Mouse (Mus musculus): Measurements from ENCODE around the gene Nfkbiz. TPM values are rescaled to one million over a fixed set of nuclear protein-coding genes. Genes with fewer than 3 reads are reported as not detected.

The Nfkbiz gene
- polyA plus RNA-seq, 1 experiment from 2014 or later, result 1.8 TPM

DNA sequence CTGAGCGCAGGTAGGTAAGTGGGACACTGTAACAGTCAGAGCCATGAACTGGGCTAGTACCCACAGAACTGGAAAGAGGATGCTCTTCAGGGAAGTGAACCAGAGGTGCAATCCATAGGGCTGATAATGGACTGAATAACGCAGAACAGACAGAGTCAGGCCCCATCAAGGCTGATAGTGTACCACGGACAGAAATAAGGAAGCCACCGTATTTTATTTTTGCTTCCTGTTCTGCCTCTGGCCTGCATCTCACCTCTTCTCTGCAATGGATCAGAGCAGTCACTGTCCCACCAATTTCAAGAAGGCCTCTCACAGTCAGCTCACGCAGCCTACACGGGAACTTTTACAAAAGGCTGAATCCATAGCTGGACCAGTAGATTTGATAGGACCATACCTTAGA lies 6.7 kb downstream of the Nfkbiz start:
- Histone ChIP-seq H3K27ac (no peak overlapping the region), H3K27me3 (no peaks in the 10 kb centered on the region), H3K9ac (no peak overlapping the region), H3K4me1 (replicated peaks) (peaks cover 8% of the 10 kb centered on the region; the same call in 1 of the 2 replicates), H3K36me3 (no peaks in the 10 kb centered on the region), H3K4me2 (no peak overlapping the region), H3K9me3 (replicated peaks) (no peaks in the 10 kb centered on the region), H3K4me3 (replicated peaks) (no peak overlapping the region)
- 63% methylated on average over 6 of the region's 6 CpGs for WGBS (ENCODE audit: insufficient replicate concordance)
- ATAC-seq (ENCODE audit: low read depth) (no peak), DNase-seq (no peak)

- Histone ChIP-seq H3K4me2 (no peak overlapping the region), H3K4me1 (replicated peaks) (peaks cover 7% of the 10 kb centered on the region; the same call in 1 of the 2 replicates), H3K9ac (no peak overlapping the region), H3K27ac (no peak overlapping the region), H3K9me3 (replicated peaks) (no peaks in the 10 kb centered on the region), H3K4me3 (replicated peaks) (no peak overlapping the region), H3K36me3 (no peaks in the 10 kb centered on the region), H3K27me3 (no peaks in the 10 kb centered on the region)
- ATAC-seq (ENCODE audit: low read depth), result no peak
- DNase-seq, result no peak
- 70% methylated on average over 1 of the region's 1 CpGs for WGBS (ENCODE audit: insufficient replicate concordance)
Measured at GRCm38 (mm10) chr16:55831451-55831850, 7.2 kb downstream of the Nfkbiz start.

GRCm38 (mm10) chr16:55823398-55824155 lies 15.1 kb downstream of the Nfkbiz start:
- Histone ChIP-seq H3K4me3 (replicated peaks) (no peak overlapping the region), H3K27ac (peak overlapping the region; percentile 37), H3K9me3 (replicated peaks) (no peaks in the 10 kb centered on the region), H3K4me1 (replicated peaks) (peaks cover 18% of the 10 kb centered on the region; the same call in 1 of the 2 replicates), H3K27me3 (peaks cover 23% of the 10 kb centered on the region), H3K36me3 (0 out of 2 replicates have a peak, but pooled peaks cover 3% of the 10 kb centered on the region), H3K9ac (no peak overlapping the region), H3K4me2 (peak overlapping the region; percentile 97)
- ATAC-seq (ENCODE audit: low read depth) (no peak), DNase-seq (no peak)
- 62% methylated on average over 11 of the region's 11 CpGs for WGBS (ENCODE audit: insufficient replicate concordance)

DNA sequence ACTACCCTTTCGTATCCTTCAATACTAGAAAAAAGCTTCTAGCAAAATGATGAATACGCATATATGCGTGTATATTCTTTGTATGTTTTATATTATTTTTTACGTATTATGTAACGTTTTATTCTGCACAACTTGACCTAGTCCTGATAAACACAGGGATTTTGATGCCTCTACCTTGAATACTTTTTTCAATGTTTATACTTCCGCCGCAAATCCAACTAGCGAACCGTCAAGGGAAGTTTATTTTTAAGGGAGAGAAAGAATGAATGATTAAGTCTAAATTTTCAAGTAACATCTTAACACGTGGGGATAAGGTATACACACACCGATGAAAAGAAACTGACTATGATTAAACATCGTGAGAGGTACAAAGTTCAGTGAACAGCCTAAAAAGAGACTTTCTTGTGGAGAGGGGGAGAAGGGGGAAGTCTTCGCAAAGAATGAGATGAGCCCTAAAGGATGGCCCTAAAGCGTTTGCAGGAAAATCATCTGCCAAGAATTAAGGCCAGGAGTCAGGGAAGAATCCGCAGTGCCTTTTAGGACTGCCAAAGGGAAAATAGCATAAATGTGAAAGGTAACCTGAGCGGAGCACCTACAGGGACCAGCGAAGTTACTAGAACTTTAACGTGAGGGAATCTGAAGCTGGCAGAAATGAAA lies 15.8 kb downstream of the Nfkbiz start:
- Histone ChIP-seq H3K4me1 (replicated peaks) (peaks cover 18% of the 10 kb centered on the region; the same call in 1 of the 2 replicates), H3K9me3 (replicated peaks) (no peaks in the 10 kb centered on the region), H3K36me3 (peaks cover 10% of the 10 kb centered on the region), H3K27ac (peak overlapping the region; percentile 37), H3K4me2 (peak overlapping the region; percentile 97), H3K4me3 (replicated peaks) (peak overlapping the region; percentile 79), H3K27me3 (peaks cover 23% of the 10 kb centered on the region), H3K9ac (peak overlapping the region; percentile 80; the same call in 1 of the 2 replicates)
- ATAC-seq (ENCODE audit: low read depth) (no peak), DNase-seq (no peak)
- 44% methylated on average over 18 of the region's 18 CpGs for WGBS (ENCODE audit: insufficient replicate concordance)

- no peaks in the 10 kb centered on the region for H3K9me3 ChIP-seq (replicated peaks)
- peak; percentile 95 for ATAC-seq (ENCODE audit: low read depth)
- H3K4me3 ChIP-seq (replicated peaks), result peak overlapping the region; percentile 79
- peaks cover 18% of the 10 kb centered on the region; the same call in 1 of the 2 replicates for H3K4me1 ChIP-seq (replicated peaks)
- peaks cover 23% of the 10 kb centered on the region for H3K27me3 ChIP-seq
- H3K27ac ChIP-seq, result peak overlapping the region; percentile 83
- peak; percentile 85 for DNase-seq
- H3K36me3 ChIP-seq, result peaks cover 14% of the 10 kb centered on the region
- peak overlapping the region; percentile 97 for H3K4me2 ChIP-seq
- peak overlapping the region; percentile 80 for H3K9ac ChIP-seq
- under 1% methylated on average over 67 of the region's 67 CpGs for WGBS (ENCODE audit: insufficient replicate concordance)
Measured at GRCm38 (mm10) chr16:55821997-55822740, 16.5 kb downstream of the Nfkbiz start.

DNA sequence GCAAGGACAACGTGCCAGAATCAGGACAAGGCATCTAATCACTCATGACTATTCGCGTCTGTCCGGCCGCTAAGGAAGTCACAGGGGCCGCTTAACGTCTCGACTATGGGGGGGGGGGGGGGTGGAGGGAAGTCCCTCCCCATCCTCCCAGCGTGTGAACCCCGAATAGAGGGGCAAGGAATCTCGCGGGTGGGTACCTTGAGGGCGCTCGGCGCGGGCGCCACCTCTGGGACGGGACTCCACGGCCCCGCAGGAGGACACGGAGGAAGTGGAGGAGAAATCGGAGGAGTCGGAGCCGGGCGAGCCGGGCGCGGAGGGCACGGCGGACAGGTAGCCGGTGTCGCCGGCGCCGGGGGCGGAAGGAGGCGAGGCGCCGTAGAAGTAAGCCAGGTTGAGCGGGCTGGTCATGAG lies 17.1 kb downstream of the Nfkbiz start:
- no peak for DNase-seq
- Histone ChIP-seq H3K27me3 (peaks cover 23% of the 10 kb centered on the region), H3K9ac (peak overlapping the region; percentile 80), H3K36me3 (peaks cover 16% of the 10 kb centered on the region), H3K4me1 (replicated peaks) (peaks cover 18% of the 10 kb centered on the region; the same call in 1 of the 2 replicates), H3K4me2 (peak overlapping the region; percentile 97), H3K9me3 (replicated peaks) (no peaks in the 10 kb centered on the region), H3K4me3 (replicated peaks) (peak overlapping the region; percentile 79), H3K27ac (peak overlapping the region; percentile 50; the same call in 1 of the 2 replicates)
- no peak; the same call in 1 of the 2 replicates for ATAC-seq (ENCODE audit: low read depth)
- WGBS (ENCODE audit: insufficient replicate concordance), result under 1% methylated on average over 40 of the region's 40 CpGs

GRCm38 (mm10) chr16:55820916-55821570 lies 17.7 kb downstream of the Nfkbiz start:
- H3K27ac ChIP-seq, result peak overlapping the region; percentile 50; the same call in 1 of the 2 replicates
- no peak for DNase-seq

GRCm38 (mm10) chr16:55820161-55820915 lies 18.4 kb downstream of the Nfkbiz start:
- ATAC-seq (ENCODE audit: low read depth), result no peak
- peaks cover 18% of the 10 kb centered on the region; the same call in 1 of the 2 replicates for H3K4me1 ChIP-seq (replicated peaks)
- peaks cover 23% of the 10 kb centered on the region for H3K27me3 ChIP-seq
- peak overlapping the region; percentile 80 for H3K9ac ChIP-seq
- peaks cover 29% of the 10 kb centered on the region for H3K36me3 ChIP-seq
- WGBS (ENCODE audit: insufficient replicate concordance), result 39% methylated on average over 13 of the region's 13 CpGs
- H3K9me3 ChIP-seq (replicated peaks), result no peaks in the 10 kb centered on the region
- H3K4me3 ChIP-seq (replicated peaks), result peak overlapping the region; percentile 79
- no peak overlapping the region for H3K27ac ChIP-seq
- H3K4me2 ChIP-seq, result peak overlapping the region; percentile 97
- DNase-seq, result no peak

More at GRCm38 (mm10) chr16:55820916-55821570, 17.7 kb downstream of the Nfkbiz start:
- Histone ChIP-seq H3K9ac (peak overlapping the region; percentile 80), H3K4me1 (replicated peaks) (peaks cover 18% of the 10 kb centered on the region; the same call in 1 of the 2 replicates), H3K36me3 (peaks cover 22% of the 10 kb centered on the region), H3K27me3 (peaks cover 23% of the 10 kb centered on the region), H3K9me3 (replicated peaks) (no peaks in the 10 kb centered on the region), H3K4me3 (replicated peaks) (peak overlapping the region; percentile 79), H3K4me2 (peak overlapping the region; percentile 97)
- no peak for ATAC-seq (ENCODE audit: low read depth)
- 5% methylated on average over 20 of the region's 20 CpGs for WGBS (ENCODE audit: insufficient replicate concordance)

GRCm38 (mm10) chr16:55819186-55819861 lies 19.4 kb downstream of the Nfkbiz start:
- peak overlapping the region; percentile 79 for H3K4me3 ChIP-seq (replicated peaks)
- H3K4me2 ChIP-seq, result peak overlapping the region; percentile 97
- peaks cover 39% of the 10 kb centered on the region for H3K36me3 ChIP-seq
- H3K27me3 ChIP-seq, result peaks cover 23% of the 10 kb centered on the region
- ATAC-seq (ENCODE audit: low read depth) (no peak), DNase-seq (no peak)
- H3K9me3 ChIP-seq (replicated peaks), result no peaks in the 10 kb centered on the region
- peaks cover 18% of the 10 kb centered on the region; the same call in 1 of the 2 replicates for H3K4me1 ChIP-seq (replicated peaks)
- H3K9ac ChIP-seq, result peak overlapping the region; percentile 30
- 74% methylated on average over 15 of the region's 15 CpGs for WGBS (ENCODE audit: insufficient replicate concordance)
- no peak overlapping the region for H3K27ac ChIP-seq

All from liver, embryonic 13.5 days (tissue).